ENCODE assay signal across 9 mouse cellular contexts in genomic region chr8:45658458-45659325, GRCm38 (mm10).
A peak's percentile ranks its signal among the peaks of the same experiment; 100 is the strongest.
DNase-seq lines count a peak whose midpoint lies in the region; ATAC-seq and TF ChIP-seq lines count a peak whose summit lies in the region.
"Had no signal": no experiment of that assay in that cellular context is flagged by ENCODE, and none has a peak within 500 bp of the region (broad histone marks: within the 10 kb centered on the region; RNA-seq: fewer than 3 reads in every experiment).

No protein-coding gene starts in this region.

- TF ChIP-seq EP300 in heart, postnatal 0 days (IDR thresholded peaks at IDR 0.05; ENCODE audit: low read depth): 0 out of 2 replicates have a peak, but pooled peaks have one; percentile 66

- TF ChIP-seq CTCF in heart, postnatal 0 days (IDR thresholded peaks at IDR 0.05; ENCODE audit: low read depth): no peak

- peak; percentile 78 for ATAC-seq in heart, postnatal 0 days (ENCODE audit: insufficient read depth, low read depth)
- ATAC-seq in lung, embryonic 15.5 days (ENCODE audit: borderline replicate concordance, extremely low read depth, low FRiP score, low TSS enrichment): no peak

- H3K27ac ChIP-seq in heart, postnatal 0 days (ENCODE audit: low read depth): peak overlapping the region; percentile 97
- H3K27ac ChIP-seq in lung, embryonic 15.5 days: no peak overlapping the region
- H3K27ac ChIP-seq: liver, embryonic 15.5 days had no signal

- peak overlapping the region; percentile 68 for H3K4me2 ChIP-seq in heart, postnatal 0 days (ENCODE audit: low read depth, low read length)
- peak overlapping the region; percentile 17; the same call in 1 of the 2 replicates for H3K4me2 ChIP-seq in lung, embryonic 15.5 days
- H3K4me2 ChIP-seq: liver, embryonic 15.5 days had no signal

- peak overlapping the region; percentile 83 for H3K9ac ChIP-seq in heart, postnatal 0 days (replicated peaks; ENCODE audit: low read depth, low read length)
- no peak overlapping the region for H3K9ac ChIP-seq in lung, embryonic 15.5 days
- H3K9ac ChIP-seq: liver, embryonic 15.5 days had no signal

- peak overlapping the region; percentile 69 for H3K4me3 ChIP-seq in heart, postnatal 0 days (ENCODE audit: low read depth, low read length)
- H3K4me3 ChIP-seq in lung, embryonic 15.5 days: peak overlapping the region; percentile 4; the same call in 1 of the 2 replicates
- H3K4me3 ChIP-seq: liver, embryonic 15.5 days had no signal

- no peaks in the 10 kb centered on the region for H3K27me3 ChIP-seq in heart, postnatal 0 days (ENCODE audit: control insufficient read depth, insufficient read depth, low read length)
- no peaks in the 10 kb centered on the region for H3K27me3 ChIP-seq in lung, embryonic 15.5 days
- H3K27me3 ChIP-seq: liver, embryonic 15.5 days had no signal

- no peaks in the 10 kb centered on the region for H3K9me3 ChIP-seq in heart, postnatal 0 days (replicated peaks; ENCODE audit: control insufficient read depth, low read length)
- no peaks in the 10 kb centered on the region for H3K9me3 ChIP-seq in lung, embryonic 15.5 days
- H3K9me3 ChIP-seq: liver, embryonic 15.5 days had no signal

- no peaks in the 10 kb centered on the region; the same call in 1 of the 2 replicates for H3K36me3 ChIP-seq in heart, postnatal 0 days (replicated peaks; ENCODE audit: control insufficient read depth, insufficient read depth, low read length)
- no peaks in the 10 kb centered on the region for H3K36me3 ChIP-seq in lung, embryonic 15.5 days
- H3K36me3 ChIP-seq: liver, embryonic 15.5 days had no signal

- peaks cover 27% of the 10 kb centered on the region for H3K4me1 ChIP-seq in heart, postnatal 0 days (ENCODE audit: control insufficient read depth, insufficient read depth)
- H3K4me1 ChIP-seq in lung, embryonic 15.5 days: peaks cover 22% of the 10 kb centered on the region
- H3K4me1 ChIP-seq: liver, embryonic 15.5 days had no signal

- peak; percentile 54 for DNase-seq in adrenal gland, adult 2 months
- DNase-seq in adrenal gland, adult 8-10 months: no peak
- DNase-seq in R1 (ENCODE audit: low read depth, low spot score): peak; percentile 14
- peak; percentile 79 for DNase-seq in heart, postnatal 0 days (ENCODE audit: low spot score)
- DNase-seq in natural killer cell, adult 2 months (ENCODE audit: low spot score in 2 of 2): no peak
- no peak for DNase-seq in layer of hippocampus, adult 9-11 months
- no peak for DNase-seq in thymus, postnatal 0 days (ENCODE audit: low spot score)

- WGBS in heart, postnatal 0 days: 9% methylated on average over 18 of the region's 18 CpGs
- WGBS in lung, embryonic 15.5 days: 17% methylated on average over 18 of the region's 18 CpGs

Comparison
In these comparisons a context has a peak if more than half of its experiments do, and no peak if none do; other contexts are left out.
1. DNase-seq: peak in adrenal gland, adult 2 months (single experiment), R1 (single experiment) and heart, postnatal 0 days (single experiment); none in adrenal gland, adult 8-10 months (single experiment), natural killer cell, adult 2 months (0 of 2), layer of hippocampus, adult 9-11 months (single experiment) and thymus, postnatal 0 days (single experiment).